Mouse (Mus musculus): Measurements from ENCODE around the gene Samm50. TPM values are rescaled to one million over a fixed set of nuclear protein-coding genes. Genes with fewer than 3 reads are reported as not detected.

Gene Samm50
- polyA plus RNA-seq, 1 experiment from 2014 or later, result 147 TPM

DNA sequence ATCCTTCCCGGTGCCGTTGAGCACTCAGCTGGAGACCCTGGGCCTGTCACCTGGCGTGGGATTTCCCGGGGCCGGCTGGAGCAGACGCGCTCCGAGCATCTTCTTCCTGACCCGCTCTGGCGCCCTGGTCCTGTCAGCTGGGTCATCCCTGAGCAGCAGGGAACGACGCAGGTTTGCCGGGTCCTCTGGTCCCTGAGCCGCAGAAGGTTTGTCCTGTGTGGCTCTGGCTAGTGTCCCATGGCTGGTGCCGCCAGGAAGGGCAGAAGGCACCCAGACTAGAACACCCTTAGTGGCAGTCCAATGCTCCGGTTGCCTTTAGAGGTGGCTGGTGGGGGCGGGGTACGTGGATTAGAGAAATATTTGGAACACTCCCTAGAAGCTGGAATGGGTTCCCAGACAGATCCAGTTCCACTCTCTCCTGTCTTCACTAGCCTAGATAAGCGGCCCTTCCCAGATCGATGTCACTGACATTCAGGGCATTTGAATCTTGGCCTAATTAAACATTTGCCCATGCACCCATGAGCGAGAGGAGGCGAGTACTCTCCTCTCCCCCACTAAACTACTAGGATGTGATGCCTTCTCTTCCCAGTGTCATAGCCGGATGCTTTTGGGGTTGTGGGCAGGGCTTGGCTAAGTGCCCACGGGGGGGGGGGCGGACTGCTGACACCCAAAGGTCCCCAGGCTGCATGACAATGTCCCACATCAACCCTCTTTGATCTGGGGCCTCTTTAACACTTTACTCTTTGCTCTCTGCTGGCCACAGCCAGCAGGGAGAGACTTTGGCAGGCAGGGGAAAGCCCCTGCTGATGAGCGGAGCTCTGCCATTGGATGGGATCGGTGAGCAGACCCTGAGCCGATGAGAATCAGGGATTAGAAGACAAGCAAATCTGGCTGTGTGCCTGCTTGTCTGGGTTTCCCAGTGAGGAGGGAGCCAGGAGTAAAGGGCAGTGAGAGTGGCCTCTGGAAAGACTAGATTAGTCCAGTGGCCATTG, 23.6 kb upstream of the Samm50 start:
- Histone ChIP-seq H3K4me3 (replicated peaks; ENCODE audit: low read depth, low read length) (peak overlapping the region; percentile 26), H3K36me3 (ENCODE audit: insufficient read depth, low read length) (no peaks in the 10 kb centered on the region), H3K4me2 (ENCODE audit: low read length) (peak overlapping the region; percentile 59), H3K27me3 (ENCODE audit: insufficient read depth, low read length) (no peaks in the 10 kb centered on the region), H3K9ac (ENCODE audit: low read depth, low read length) (peak overlapping the region; percentile 24), H3K4me1 (replicated peaks; ENCODE audit: insufficient read depth, low read length) (peaks cover 9% of the 10 kb centered on the region; the same call in 1 of the 2 replicates), H3K9me3 (replicated peaks; ENCODE audit: low read length) (no peaks in the 10 kb centered on the region), H3K27ac (no peak overlapping the region)
- 1% methylated on average over 28 of the region's 28 CpGs for WGBS
- DNase-seq (ENCODE audit: low spot score) (peak; percentile 4), ATAC-seq (replicated peaks; ENCODE audit: low FRiP score, low read depth) (0 out of 2 replicates have a peak, but pooled peaks have one; percentile 15)
- no peak for TF ChIP-seq CTCF (IDR thresholded peaks at IDR 0.05; ENCODE audit: low read depth)

DNA sequence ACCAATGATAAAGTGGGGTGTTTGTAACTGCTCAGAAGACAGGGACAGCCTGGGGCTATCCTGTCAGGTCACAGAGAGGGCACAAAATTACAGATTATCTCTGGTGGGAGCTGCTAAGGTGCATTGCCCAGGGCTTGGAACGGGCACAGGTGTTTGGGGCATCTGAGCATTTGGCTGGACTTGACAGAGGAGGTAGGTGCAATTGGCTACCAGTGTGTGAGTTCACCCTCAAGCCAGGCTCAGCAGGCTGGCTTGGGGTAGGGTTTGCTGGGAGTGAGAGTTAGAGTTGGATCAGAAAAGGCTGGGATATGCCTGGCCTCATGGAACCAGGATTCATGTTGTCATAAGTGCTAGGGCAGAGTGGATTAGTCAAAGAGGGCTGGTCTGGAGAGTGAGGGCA, 22.5 kb upstream of the Samm50 start:
- TF ChIP-seq CTCF (IDR thresholded peaks at IDR 0.05; ENCODE audit: low read depth), result no peak
- DNase-seq (ENCODE audit: low spot score), result no peak
- Histone ChIP-seq H3K27ac (no peak overlapping the region), H3K27me3 (ENCODE audit: insufficient read depth, low read length) (no peaks in the 10 kb centered on the region), H3K36me3 (ENCODE audit: insufficient read depth, low read length) (no peaks in the 10 kb centered on the region), H3K9me3 (replicated peaks; ENCODE audit: low read length) (no peaks in the 10 kb centered on the region), H3K4me1 (replicated peaks; ENCODE audit: insufficient read depth, low read length) (peaks cover 9% of the 10 kb centered on the region; the same call in 1 of the 2 replicates), H3K4me3 (replicated peaks; ENCODE audit: low read depth, low read length) (no peak overlapping the region), H3K4me2 (ENCODE audit: low read length) (no peak overlapping the region), H3K9ac (ENCODE audit: low read depth, low read length) (no peak overlapping the region)
- no peak for ATAC-seq (replicated peaks; ENCODE audit: low FRiP score, low read depth)
- 54% methylated on average over 1 of the region's 1 CpGs for WGBS

DNA sequence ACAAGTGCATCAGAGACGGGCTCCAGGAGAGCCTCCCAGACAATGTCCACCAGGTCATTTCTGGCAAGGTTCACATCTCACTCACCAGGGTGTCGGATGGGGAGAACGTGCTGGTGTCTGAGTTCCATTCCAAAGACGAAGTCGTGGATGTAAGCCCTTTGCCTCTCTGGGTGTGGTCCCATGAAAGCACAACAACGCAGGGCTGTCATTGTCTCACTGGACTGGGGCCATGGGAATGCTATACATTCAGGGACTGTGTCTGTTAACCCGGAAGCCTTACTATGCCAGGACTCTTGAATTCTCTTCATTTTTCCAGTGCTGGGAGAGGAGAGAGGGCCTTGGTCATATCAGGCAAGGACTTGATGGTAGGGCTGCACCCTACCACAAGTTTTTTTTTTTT, 20.9 kb upstream of the Samm50 start:
- DNase-seq (ENCODE audit: low spot score) (no peak), ATAC-seq (replicated peaks; ENCODE audit: low FRiP score, low read depth) (no peak)
- H3K36me3 ChIP-seq (ENCODE audit: insufficient read depth, low read length), result no peaks in the 10 kb centered on the region
- no peaks in the 10 kb centered on the region for H3K27me3 ChIP-seq (ENCODE audit: insufficient read depth, low read length)
- 84% methylated on average over 7 of the region's 7 CpGs for WGBS
- H3K9ac ChIP-seq (ENCODE audit: low read depth, low read length), result no peak overlapping the region
- no peaks in the 10 kb centered on the region for H3K9me3 ChIP-seq (replicated peaks; ENCODE audit: low read length)
- no peak overlapping the region for H3K27ac ChIP-seq
- no peak for TF ChIP-seq CTCF (IDR thresholded peaks at IDR 0.05; ENCODE audit: low read depth)
- no peak overlapping the region for H3K4me2 ChIP-seq (ENCODE audit: low read length)
- peaks cover 9% of the 10 kb centered on the region; the same call in 1 of the 2 replicates for H3K4me1 ChIP-seq (replicated peaks; ENCODE audit: insufficient read depth, low read length)
- H3K4me3 ChIP-seq (replicated peaks; ENCODE audit: low read depth, low read length), result no peak overlapping the region

DNA sequence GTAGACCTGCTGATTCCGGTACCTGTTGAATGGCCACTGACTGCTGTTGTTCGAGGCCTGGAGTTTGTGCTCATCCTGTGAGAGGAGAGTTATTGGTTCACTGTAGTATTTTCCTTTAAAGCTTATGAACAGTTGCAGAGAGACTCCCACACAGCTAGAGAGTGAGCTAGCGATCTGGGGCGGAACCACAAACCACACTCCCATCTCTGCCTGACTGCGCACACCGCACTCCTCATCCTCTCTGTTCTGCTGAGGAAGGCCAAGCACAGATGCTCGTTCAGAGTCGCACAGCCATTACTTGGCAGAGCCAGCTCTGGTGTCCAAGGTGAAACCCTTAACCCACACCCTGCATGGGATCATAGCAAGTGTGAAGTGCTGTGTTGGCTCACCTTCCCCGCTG, 13.3 kb upstream of the Samm50 start:
- Histone ChIP-seq H3K4me2 (ENCODE audit: low read length) (no peak overlapping the region), H3K27ac (no peak overlapping the region), H3K36me3 (ENCODE audit: insufficient read depth, low read length) (no peaks in the 10 kb centered on the region), H3K4me1 (replicated peaks; ENCODE audit: insufficient read depth, low read length) (no peaks in the 10 kb centered on the region), H3K4me3 (replicated peaks; ENCODE audit: low read depth, low read length) (no peak overlapping the region), H3K9ac (ENCODE audit: low read depth, low read length) (no peak overlapping the region), H3K9me3 (replicated peaks; ENCODE audit: low read length) (no peaks in the 10 kb centered on the region), H3K27me3 (ENCODE audit: insufficient read depth, low read length) (no peaks in the 10 kb centered on the region)
- ATAC-seq (replicated peaks; ENCODE audit: low FRiP score, low read depth) (no peak), DNase-seq (ENCODE audit: low spot score) (no peak)
- TF ChIP-seq CTCF (IDR thresholded peaks at IDR 0.05; ENCODE audit: low read depth), result no peak
- WGBS, result 80% methylated on average over 9 of the region's 9 CpGs

DNA sequence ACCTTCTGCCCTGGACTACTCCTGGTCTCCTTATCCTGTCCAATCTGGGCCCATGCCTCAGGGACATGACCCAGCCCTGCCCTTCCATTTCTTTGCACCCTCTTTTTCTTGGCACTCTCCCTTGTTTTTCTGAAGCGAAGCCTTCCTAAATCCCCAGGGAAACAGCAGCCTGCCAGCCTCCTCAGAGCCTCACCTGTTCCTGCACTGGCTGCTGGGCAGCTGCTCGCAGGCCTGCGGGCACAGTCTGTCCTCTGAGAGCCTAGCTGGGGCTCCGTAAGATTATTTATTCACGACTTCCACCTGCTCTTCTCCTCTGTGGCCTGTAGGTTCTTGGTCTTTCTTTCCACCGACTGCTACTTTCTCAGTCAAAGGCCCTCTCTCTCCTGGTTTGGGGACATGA, 10.0 kb upstream of the Samm50 start:
- no peaks in the 10 kb centered on the region for H3K9me3 ChIP-seq (replicated peaks; ENCODE audit: low read length)
- no peak overlapping the region for H3K4me2 ChIP-seq (ENCODE audit: low read length)
- H3K4me3 ChIP-seq (replicated peaks; ENCODE audit: low read depth, low read length), result no peak overlapping the region
- H3K36me3 ChIP-seq (ENCODE audit: insufficient read depth, low read length), result no peaks in the 10 kb centered on the region
- H3K27ac ChIP-seq, result no peak overlapping the region
- DNase-seq (ENCODE audit: low spot score) (no peak), ATAC-seq (replicated peaks; ENCODE audit: low FRiP score, low read depth) (no peak)
- no peaks in the 10 kb centered on the region for H3K4me1 ChIP-seq (replicated peaks; ENCODE audit: insufficient read depth, low read length)
- 58% methylated on average over 6 of the region's 6 CpGs for WGBS
- H3K27me3 ChIP-seq (ENCODE audit: insufficient read depth, low read length), result no peaks in the 10 kb centered on the region
- H3K9ac ChIP-seq (ENCODE audit: low read depth, low read length), result no peak overlapping the region
- no peak for TF ChIP-seq CTCF (IDR thresholded peaks at IDR 0.05; ENCODE audit: low read depth)

DNA sequence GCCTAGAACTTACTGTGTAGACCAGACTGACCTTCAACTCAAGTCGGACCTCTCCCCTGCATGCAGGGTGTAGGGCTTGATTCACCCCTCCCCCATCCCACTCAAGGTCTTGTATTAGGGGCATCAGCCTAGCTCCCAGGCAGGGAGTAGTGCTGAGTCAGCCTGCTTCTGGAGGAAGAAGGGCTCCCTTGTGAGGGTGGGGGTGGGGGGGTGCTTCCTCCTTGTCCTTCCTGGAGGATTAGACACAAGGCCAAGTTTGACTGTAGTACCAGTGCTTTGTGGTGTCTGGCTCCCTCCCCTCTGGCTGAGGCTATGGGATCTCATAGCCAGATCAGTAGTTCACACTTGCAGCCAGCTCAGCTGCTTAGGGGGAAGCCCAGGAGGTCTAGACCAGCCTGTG, 8.1 kb upstream of the Samm50 start:
- H3K9me3 ChIP-seq (replicated peaks; ENCODE audit: low read length), result no peaks in the 10 kb centered on the region
- ATAC-seq (replicated peaks; ENCODE audit: low FRiP score, low read depth) (peak; percentile 29; the same call in 1 of the 2 replicates), DNase-seq (ENCODE audit: low spot score) (peak; percentile 8)
- H3K27me3 ChIP-seq (ENCODE audit: insufficient read depth, low read length), result no peaks in the 10 kb centered on the region
- WGBS, result 40% methylated on average over 1 of the region's 1 CpGs
- no peak for TF ChIP-seq CTCF (IDR thresholded peaks at IDR 0.05; ENCODE audit: low read depth)
- no peak overlapping the region for H3K4me3 ChIP-seq (replicated peaks; ENCODE audit: low read depth, low read length)
- no peak overlapping the region for H3K9ac ChIP-seq (ENCODE audit: low read depth, low read length)
- no peak overlapping the region for H3K27ac ChIP-seq
- no peak overlapping the region for H3K4me2 ChIP-seq (ENCODE audit: low read length)
- no peaks in the 10 kb centered on the region for H3K36me3 ChIP-seq (ENCODE audit: insufficient read depth, low read length)
- H3K4me1 ChIP-seq (replicated peaks; ENCODE audit: insufficient read depth, low read length), result no peaks in the 10 kb centered on the region
